Mouse (Mus musculus): ENCODE results near the gene Tmprss12. TPM values are rescaled to one million over a fixed set of nuclear protein-coding genes. Genes with fewer than 3 reads are reported as not detected.
"Not testable (repeated sequence)": the region's sequence is repeated elsewhere in the genome, so short reads cannot be mapped to it uniquely, and the experiment has no call there.

Tmprss12 gene
- polyA plus RNA-seq, 1 experiment from 2014 or later: not detected

DNA sequence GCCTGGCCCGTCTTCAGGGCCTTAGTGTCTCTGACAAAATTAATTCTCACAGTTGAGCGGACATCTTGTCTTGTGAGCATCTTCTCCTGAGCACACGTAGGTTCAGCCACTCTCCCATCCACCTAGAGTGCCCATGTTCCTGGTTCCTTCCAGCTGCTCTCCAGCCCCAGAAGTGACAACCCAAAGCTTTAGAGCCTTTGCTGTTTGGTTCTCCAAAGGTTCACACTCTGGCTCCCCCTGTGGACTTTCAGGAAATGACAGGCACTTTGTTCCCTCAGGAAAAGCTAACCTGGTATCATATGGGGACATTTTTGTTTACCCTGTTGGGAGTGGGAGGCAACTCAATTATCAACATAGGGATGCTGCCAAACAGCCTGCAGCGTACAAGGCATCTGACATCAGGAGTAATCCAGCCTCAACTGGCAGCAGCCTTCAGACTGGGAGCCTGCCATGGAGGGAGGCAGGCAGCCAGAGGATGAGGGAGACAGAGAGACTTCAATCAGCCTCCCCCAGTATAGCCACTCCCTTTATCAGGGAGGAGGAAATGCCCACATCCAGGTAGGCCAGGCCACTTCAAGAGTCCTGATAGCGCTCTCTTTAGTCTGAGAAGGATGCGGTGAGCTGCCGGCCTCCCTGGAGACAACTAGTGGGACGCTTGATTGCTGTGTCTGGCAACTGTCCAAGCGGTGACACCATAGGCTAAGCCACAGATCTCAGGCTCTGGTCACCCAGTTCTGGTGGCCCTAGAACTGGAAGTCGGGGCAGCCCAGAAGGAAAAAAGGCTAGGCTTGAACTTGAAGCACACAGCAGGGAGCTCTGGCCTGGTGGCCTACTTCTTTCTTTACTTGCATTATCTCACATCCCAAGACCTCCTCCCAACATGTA lies 51.7 kb downstream of the Tmprss12 start:
- not testable (repeated sequence) for H3K4me2 ChIP-seq; H3K9ac ChIP-seq; ATAC-seq; H3K4me3 ChIP-seq; H3K27ac ChIP-seq; H3K9me3 ChIP-seq (replicated peaks); H3K36me3 ChIP-seq (ENCODE audit: poor library complexity, severe bottlenecking); H3K4me1 ChIP-seq; H3K27me3 ChIP-seq
- WGBS: 62% methylated on average over 3 of the region's 10 CpGs

GRCm38 (mm10) chr15:100334629-100335028 lies 54.0 kb downstream of the Tmprss12 start, which contains the start of gene Mettl7a3:
TSS of gene Mettl7a3 (plus strand) at chr15:100334929.
- no peaks in the 10 kb centered on the region for H3K27me3 ChIP-seq
- no peaks in the 10 kb centered on the region for H3K4me1 ChIP-seq
- no peaks in the 10 kb centered on the region for H3K9me3 ChIP-seq (replicated peaks)
- H3K9ac ChIP-seq: no peak within 1 kb of the TSS
- H3K27ac ChIP-seq: no peak within 1 kb of the TSS
- ATAC-seq: no peak
- no peak within 1 kb of the TSS for H3K4me3 ChIP-seq
- WGBS: 80% methylated on average over 10 of the region's 10 CpGs
- no peak within 1 kb of the TSS for H3K4me2 ChIP-seq
- H3K36me3 ChIP-seq (ENCODE audit: poor library complexity, severe bottlenecking): no peaks in the 10 kb centered on the region

DNA sequence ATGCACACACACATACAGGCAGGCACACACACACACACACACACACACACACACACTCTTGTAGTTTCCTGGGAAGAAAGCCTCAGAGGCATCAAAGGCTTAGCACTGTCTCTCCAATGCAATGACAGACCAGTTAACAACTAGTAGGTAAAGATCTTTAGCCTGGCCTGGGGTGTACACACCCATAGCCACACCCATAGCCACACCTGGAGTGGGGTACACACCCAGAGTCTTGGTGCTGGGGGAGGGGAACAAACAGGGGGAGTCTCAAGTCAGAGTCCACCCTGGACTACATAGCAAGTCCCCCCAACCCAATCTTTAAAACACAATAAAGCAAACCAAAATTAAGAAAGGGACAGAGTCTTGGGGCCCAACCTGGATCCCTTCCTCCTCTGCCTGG lies 56.7 kb downstream of the Tmprss12 start:
- H3K27ac ChIP-seq; H3K4me1 ChIP-seq; H3K9me3 ChIP-seq (replicated peaks); H3K36me3 ChIP-seq (ENCODE audit: poor library complexity, severe bottlenecking); H3K9ac ChIP-seq; H3K4me2 ChIP-seq; H3K4me3 ChIP-seq; H3K27me3 ChIP-seq; ATAC-seq: not testable (repeated sequence)

GRCm38 (mm10) chr15:100337847-100338246 lies 57.2 kb downstream of the Tmprss12 start:
- H3K36me3 ChIP-seq (ENCODE audit: poor library complexity, severe bottlenecking); H3K27me3 ChIP-seq; ATAC-seq; H3K4me2 ChIP-seq; H3K9ac ChIP-seq; H3K4me3 ChIP-seq; H3K4me1 ChIP-seq; H3K9me3 ChIP-seq (replicated peaks); H3K27ac ChIP-seq: not testable (repeated sequence)
- WGBS: 42% methylated on average over 10 of the region's 10 CpGs

- H3K4me1 ChIP-seq; H3K9me3 ChIP-seq (replicated peaks); H3K36me3 ChIP-seq (ENCODE audit: poor library complexity, severe bottlenecking); H3K4me3 ChIP-seq; H3K4me2 ChIP-seq; ATAC-seq; H3K9ac ChIP-seq; H3K27me3 ChIP-seq; H3K27ac ChIP-seq: not testable (repeated sequence)
- 69% methylated on average over 5 of the region's 5 CpGs for WGBS
These were observed 60.8 kb downstream of the Tmprss12 start for GRCm38 (mm10) chr15:100341314-100341980.

Other genes with a start within 250 kb of the Tmprss12 start
- 18.8 and 20.3 TPM in 2 replicates for gene Dip2b, start 242.2 kb upstream of the Tmprss12 start, polyA plus RNA-seq (2015; fragmentation: Nextera tagmentation; extraction: Ambion mirVana)
- gene Atf1, start 53.0 kb upstream of the Tmprss12 start, polyA plus RNA-seq (2015; fragmentation: Nextera tagmentation; extraction: Ambion mirVana): 25.8 and 27.8 TPM in 2 replicates
- 3.2 and 4.6 TPM in 2 replicates for gene Mettl7a1, start 23.3 kb downstream of the Tmprss12 start, polyA plus RNA-seq (2015; fragmentation: Nextera tagmentation; extraction: Ambion mirVana)
- gene Mettl7a3, start 54.1 kb downstream of the Tmprss12 start, polyA plus RNA-seq (2015; fragmentation: Nextera tagmentation; extraction: Ambion mirVana): not detected in 2 replicates
- not detected in 2 replicates for gene Methig1, start 72.3 kb downstream of the Tmprss12 start, polyA plus RNA-seq (2015; fragmentation: Nextera tagmentation; extraction: Ambion mirVana)
- gene Mettl7a2, start 72.4 kb downstream of the Tmprss12 start, polyA plus RNA-seq (2015; fragmentation: Nextera tagmentation; extraction: Ambion mirVana): not detected in 2 replicates
- gene Higd1c, start 83.7 kb downstream of the Tmprss12 start, polyA plus RNA-seq (2015; fragmentation: Nextera tagmentation; extraction: Ambion mirVana): not detected in 2 replicates
- gene Gm5475, start 141.3 kb downstream of the Tmprss12 start, polyA plus RNA-seq (2015; fragmentation: Nextera tagmentation; extraction: Ambion mirVana): 0.06 TPM in 1 of 2 replicates, not detected in the other
- gene Slc11a2, start 144.2 kb downstream of the Tmprss12 start, polyA plus RNA-seq (2015; fragmentation: Nextera tagmentation; extraction: Ambion mirVana): 21.3 and 22.1 TPM in 2 replicates
- gene Letmd1, start 188.2 kb downstream of the Tmprss12 start, polyA plus RNA-seq (2015; fragmentation: Nextera tagmentation; extraction: Ambion mirVana): 44.7 and 50.3 TPM in 2 replicates
- gene Csrnp2, start 214.7 kb downstream of the Tmprss12 start, polyA plus RNA-seq (2015; fragmentation: Nextera tagmentation; extraction: Ambion mirVana): 34.7 and 39.2 TPM in 2 replicates